Mouse (Mus musculus) G1E (cell line): ENCODE results near the gene Coa4. TPM values are rescaled to one million over a fixed set of nuclear protein-coding genes. Genes with fewer than 3 reads are reported as not detected.
A peak's percentile ranks its signal among the peaks of the same experiment; 100 is the strongest.

Source experiments
- ATAC-seq: 2 replicates; pipeline ENCODE4 v1.8.0; 2016; ENCODE audit warnings: mild to moderate bottlenecking; ENCODE audit not compliant: insufficient number of reproducible peaks, poor library complexity, low FRiP score, severe bottlenecking; ENCODE audit errors: extremely low read depth
- DNase-seq: peaks from one replicate; pipeline ENCODE4 v3.0.0; 2012; ENCODE audit warnings: low spot score
- H3K27me3 ChIP-seq: 2 replicates; pipeline ENCODE4 v1.6.1; 2012; ENCODE audit warnings: mild to moderate bottlenecking, low read length, inconsistent platforms; ENCODE audit not compliant: insufficient read depth
- H3K36me3 ChIP-seq: replicated peaks from 2 replicates; pipeline ENCODE3; 2012; ENCODE audit warnings: mild to moderate bottlenecking, inconsistent platforms
- H3K4me1 ChIP-seq: 2 replicates; pipeline ENCODE4 v1.6.1; 2012; ENCODE audit warnings: low read depth, low read length, inconsistent platforms, mixed read lengths; ENCODE audit not compliant: insufficient read depth
- H3K4me3 ChIP-seq: 2 replicates; pipeline ENCODE4 v1.5.1; 2012; ENCODE audit warnings: low read depth, mild to moderate bottlenecking, inconsistent platforms, low read length, moderate library complexity, mixed read lengths
- H3K9me3 ChIP-seq: replicated peaks from 2 replicates; pipeline ENCODE4 v1.6.1; 2012; ENCODE audit warnings: inconsistent platforms
- CTCF ChIP-seq: IDR thresholded peaks from 2 replicates; pipeline ENCODE4 v1.5.1; 2012; ENCODE audit warnings: low read depth, low read length, inconsistent platforms, mixed read lengths
- GATA1 ChIP-seq: IDR thresholded peaks from 2 replicates; pipeline ENCODE4 v1.6.1; 2012; ENCODE audit warnings: borderline replicate concordance, low read length, inconsistent platforms, mixed read lengths
- GATA2 ChIP-seq: IDR thresholded peaks from 2 replicates; pipeline ENCODE4 v1.6.1; 2012; ENCODE audit warnings: low read depth, low read length, inconsistent platforms, borderline replicate concordance
- POLR2AphosphoS5 ChIP-seq: IDR thresholded peaks from 2 replicates; pipeline ENCODE4 v1.6.1; 2012; ENCODE audit warnings: low read depth, low read length, inconsistent platforms; ENCODE audit not compliant: insufficient replicate concordance
- TAL1 ChIP-seq: conservative IDR thresholded peaks from 2 replicates; pipeline ENCODE4 v1.6.1; 2012; ENCODE audit warnings: low read depth, low read length, inconsistent platforms, mixed read lengths
- polyA plus RNA-seq: library from polyadenylated mRNA; stranded (reverse); fragments of >175 nt; gene quantifications from 2 replicates; pipeline ENCODE4 v1.2.3, GENCODE M21; 2012
- total RNA-seq, 2 experiments: library from RNA; stranded (forward) in 1 of 2; stranded (reverse) in 1 of 2; fragments of 200-1000 nt in 1 of 2; fragments of >200 nt in 1 of 2; fragmentation: Nextera tagmentation in 1 of 2; gene quantifications; 2 replicates each; pipeline ENCODE4 v1.2.3; 2014 to 2017

Coa4 gene
- total and polyA plus RNA-seq, 3 experiments = 9.1 to 22.0 (median 20.0) TPM

DNA sequence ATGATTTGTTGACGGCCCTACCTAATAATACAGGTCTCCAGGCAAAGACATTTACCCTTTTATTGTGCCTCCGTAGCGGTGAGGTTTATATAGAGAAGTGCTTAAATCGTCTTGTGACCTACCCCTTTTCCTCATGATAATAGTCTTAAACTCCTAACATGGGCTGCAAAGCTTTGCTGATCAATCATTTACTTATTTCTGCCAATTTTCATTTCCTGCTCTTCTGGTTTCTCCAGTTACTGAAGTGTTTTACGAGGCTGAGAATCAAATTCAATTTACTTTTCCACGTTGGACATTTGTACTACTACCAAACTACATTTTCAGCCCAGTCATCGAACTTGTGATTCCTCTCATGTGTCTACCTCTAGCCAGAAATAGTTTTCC lies 640 bp downstream of the Coa4 start:
- no peaks in the 10 kb centered on the region for H3K9me3 ChIP-seq
- H3K4me1 ChIP-seq = peaks cover 16% of the 10 kb centered on the region
- DNase-seq (no peak), ATAC-seq (no peak)
- peak overlapping the region; percentile 74 for H3K4me3 ChIP-seq
- no peaks in the 10 kb centered on the region for H3K27me3 ChIP-seq
- no peak for TF ChIP-seq POLR2AphosphoS5
- peaks cover 27% of the 10 kb centered on the region for H3K36me3 ChIP-seq

DNA sequence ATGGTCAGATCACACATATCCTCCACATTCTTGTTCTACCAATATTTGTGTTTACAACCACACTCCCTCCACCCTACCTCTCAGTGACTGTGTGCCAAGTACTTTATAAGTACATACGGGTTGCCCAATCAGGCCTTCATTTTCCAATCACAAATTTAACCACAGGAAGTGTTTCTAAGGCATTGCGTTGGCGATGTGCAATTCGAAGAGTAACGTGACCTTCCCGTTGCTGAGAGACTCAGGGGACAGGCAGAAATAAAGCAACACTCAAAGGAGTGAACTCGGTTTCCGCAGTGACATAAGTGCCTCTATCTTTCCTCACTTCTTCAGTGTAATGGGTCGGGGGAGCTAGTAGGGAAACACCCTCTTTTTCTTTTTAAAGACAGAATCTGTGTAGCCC lies 2.6 kb downstream of the Coa4 start:
- ATAC-seq (no peak), DNase-seq (no peak)
- TF ChIP-seq CTCF (no peak), GATA2 (no peak)
- Histone ChIP-seq H3K36me3 (peaks cover 24% of the 10 kb centered on the region), H3K27me3 (peaks cover 6% of the 10 kb centered on the region), H3K4me3 (no peak overlapping the region), H3K9me3 (no peaks in the 10 kb centered on the region), H3K4me1 (peaks cover 16% of the 10 kb centered on the region)

DNA sequence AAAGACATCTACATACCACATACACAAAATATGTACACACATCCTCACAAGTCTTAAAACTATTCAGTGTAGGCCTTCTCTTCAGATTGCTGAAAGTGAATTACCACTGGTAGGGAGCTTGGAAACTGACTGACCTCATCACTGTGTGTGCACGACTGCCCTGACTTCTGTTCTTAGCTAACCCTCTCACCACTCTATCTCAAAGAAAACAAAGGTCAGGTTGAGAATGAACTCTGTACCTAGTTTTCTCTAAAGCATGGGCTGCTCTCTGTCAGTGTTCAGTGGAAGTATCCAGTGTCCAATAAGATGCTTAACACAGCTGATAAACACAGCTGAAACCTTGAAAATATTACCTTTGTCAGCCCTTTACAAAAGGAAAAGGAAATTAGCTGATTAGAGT lies 7.6 kb downstream of the Coa4 start:
- Histone ChIP-seq H3K4me1 (no peaks in the 10 kb centered on the region), H3K36me3 (peaks cover 37% of the 10 kb centered on the region), H3K9me3 (no peaks in the 10 kb centered on the region), H3K4me3 (no peak overlapping the region), H3K27me3 (peaks cover 6% of the 10 kb centered on the region)
- no peak for DNase-seq
- ATAC-seq = no peak
- no peak for TF ChIP-seq CTCF
- TF ChIP-seq TAL1 = no peak
- TF ChIP-seq GATA2 = no peak
- no peak for TF ChIP-seq GATA1
- no peak for TF ChIP-seq POLR2AphosphoS5

DNA sequence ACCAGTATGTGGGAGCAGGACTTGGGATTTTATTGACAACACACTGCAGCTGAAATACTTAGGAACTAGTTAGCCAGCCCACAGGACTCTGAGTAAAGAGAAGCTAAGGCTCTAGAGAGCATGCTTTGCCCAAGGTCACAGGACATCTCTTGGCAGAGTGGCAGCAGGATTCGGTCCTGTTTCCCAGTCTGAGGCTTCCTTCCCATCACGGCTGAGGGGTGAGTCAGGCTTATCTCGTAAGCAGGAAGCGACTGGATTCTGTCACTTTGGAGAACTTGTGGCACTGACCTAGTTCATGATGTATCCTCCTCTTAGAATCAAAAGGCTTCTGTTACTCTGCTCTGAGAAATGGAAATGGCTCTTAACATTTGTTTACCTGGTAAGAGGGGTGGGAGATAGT lies 10.8 kb downstream of the Coa4 start:
- Histone ChIP-seq H3K4me3 (no peak overlapping the region), H3K27me3 (peaks cover 6% of the 10 kb centered on the region), H3K9me3 (no peaks in the 10 kb centered on the region), H3K4me1 (0 out of 2 replicates have a peak, but pooled peaks cover 2% of the 10 kb centered on the region), H3K36me3 (peaks cover 52% of the 10 kb centered on the region)
- TF ChIP-seq CTCF = no peak
- TF ChIP-seq TAL1 = no peak
- no peak for TF ChIP-seq GATA1
- no peak for ATAC-seq
- DNase-seq = no peak

DNA sequence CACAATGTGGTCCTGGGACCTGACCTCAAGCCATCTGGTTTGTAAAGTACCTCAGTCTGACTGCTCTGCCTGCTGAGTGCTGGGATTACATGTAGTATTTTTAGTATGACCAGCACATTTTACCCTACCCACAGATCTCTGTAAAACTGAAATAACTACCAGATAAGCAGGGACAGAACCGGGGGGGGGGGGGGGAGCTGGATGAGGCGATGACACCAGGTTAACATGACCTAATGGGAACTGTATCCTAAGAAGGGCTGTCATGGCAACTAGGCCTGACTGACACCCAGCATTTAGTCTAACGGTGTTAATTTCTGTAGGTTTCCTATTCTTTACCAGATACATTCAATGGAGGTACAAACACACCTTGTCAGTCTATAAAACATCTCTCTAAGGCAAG lies 12.9 kb downstream of the Coa4 start:
- TF ChIP-seq TAL1 (no peak), POLR2AphosphoS5 (no peak), GATA1 (no peak), CTCF (no peak), GATA2 (no peak)
- Histone ChIP-seq H3K4me1 (0 out of 2 replicates have a peak, but pooled peaks cover 3% of the 10 kb centered on the region), H3K36me3 (peaks cover 71% of the 10 kb centered on the region), H3K4me3 (no peak overlapping the region), H3K27me3 (no peaks in the 10 kb centered on the region), H3K9me3 (no peaks in the 10 kb centered on the region)
- no peak for ATAC-seq
- no peak for DNase-seq

DNA sequence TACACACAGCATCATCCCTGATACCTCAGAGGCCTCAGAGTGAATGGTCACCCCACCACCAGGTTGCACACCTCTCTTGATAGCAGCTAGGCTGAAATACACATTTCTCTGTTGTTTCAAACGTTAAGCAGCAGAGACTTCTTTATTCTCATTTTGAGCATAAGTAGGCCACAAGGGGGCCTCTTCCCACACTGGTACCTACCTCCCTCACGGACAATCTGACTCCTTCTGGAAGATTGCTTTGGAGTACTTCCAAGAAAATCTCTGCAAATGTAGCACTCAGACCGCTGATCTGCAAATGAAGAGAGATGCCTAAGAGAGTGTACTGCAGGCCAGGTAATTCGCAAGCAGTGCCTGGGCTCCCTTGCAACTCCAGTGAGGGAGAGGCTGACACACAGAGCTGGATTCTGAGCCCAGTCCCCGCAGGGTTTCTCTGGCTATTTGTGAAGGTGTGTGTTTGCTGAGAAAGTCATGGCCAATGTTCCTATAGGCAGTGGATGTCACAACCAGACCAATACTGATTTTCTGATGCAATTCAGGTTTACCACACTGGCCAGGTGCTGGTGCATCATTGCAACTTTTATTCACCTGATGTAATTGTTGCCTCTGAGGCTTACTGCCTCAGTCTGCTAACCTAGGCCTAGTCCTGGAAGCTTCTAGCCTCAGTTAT lies 13.6 kb downstream of the Coa4 start:
- H3K9me3 ChIP-seq = no peaks in the 10 kb centered on the region
- H3K27me3 ChIP-seq = no peaks in the 10 kb centered on the region
- H3K4me1 ChIP-seq = 0 out of 2 replicates have a peak, but pooled peaks cover 3% of the 10 kb centered on the region
- no peak for DNase-seq
- H3K4me3 ChIP-seq = no peak overlapping the region
- TF ChIP-seq POLR2AphosphoS5 (no peak), TAL1 (no peak), GATA1 (no peak), CTCF (no peak), GATA2 (no peak)
- no peak for ATAC-seq
- peaks cover 76% of the 10 kb centered on the region for H3K36me3 ChIP-seq

DNA sequence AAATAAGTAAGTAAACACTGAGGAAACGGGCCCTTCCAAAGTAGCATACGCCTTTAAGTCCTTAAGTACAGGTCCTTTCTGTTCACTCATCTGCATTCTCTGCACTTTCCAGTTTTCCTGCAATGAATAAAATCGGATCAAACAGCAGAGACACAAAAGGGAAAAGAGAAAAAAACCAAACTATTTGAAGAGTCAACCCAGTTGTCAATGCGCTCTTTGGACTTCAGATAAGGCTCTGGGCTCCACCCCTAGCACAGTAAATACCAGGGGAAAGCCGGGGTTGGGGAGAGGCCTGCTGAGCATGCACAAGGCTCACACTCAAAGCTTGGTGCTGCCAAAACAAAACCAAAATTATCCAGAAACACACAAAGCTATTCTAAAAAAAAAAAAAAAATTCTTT lies 18.1 kb downstream of the Coa4 start:
- Histone ChIP-seq H3K9me3 (no peaks in the 10 kb centered on the region), H3K4me1 (peaks cover 9% of the 10 kb centered on the region; the same call in 1 of the 2 replicates), H3K36me3 (peaks cover 67% of the 10 kb centered on the region), H3K27me3 (no peaks in the 10 kb centered on the region), H3K4me3 (no peak overlapping the region)
- no peak for DNase-seq
- no peak for ATAC-seq
- TF ChIP-seq GATA1 = no peak
- no peak for TF ChIP-seq TAL1
- no peak for TF ChIP-seq POLR2AphosphoS5
- TF ChIP-seq GATA2 = no peak
- no peak for TF ChIP-seq CTCF
